Mouse (Mus musculus): ENCODE measurements at regions not wholly inside any gene's neighbourhood (a gene's known extent, or its start where the extent isn't known, plus 50 kb on each side); places are given as distances from the start of the nearest gene placed in this dataset. TPM values are rescaled to one million over a fixed set of nuclear protein-coding genes. Genes with fewer than 3 reads are reported as not detected.

DNA sequence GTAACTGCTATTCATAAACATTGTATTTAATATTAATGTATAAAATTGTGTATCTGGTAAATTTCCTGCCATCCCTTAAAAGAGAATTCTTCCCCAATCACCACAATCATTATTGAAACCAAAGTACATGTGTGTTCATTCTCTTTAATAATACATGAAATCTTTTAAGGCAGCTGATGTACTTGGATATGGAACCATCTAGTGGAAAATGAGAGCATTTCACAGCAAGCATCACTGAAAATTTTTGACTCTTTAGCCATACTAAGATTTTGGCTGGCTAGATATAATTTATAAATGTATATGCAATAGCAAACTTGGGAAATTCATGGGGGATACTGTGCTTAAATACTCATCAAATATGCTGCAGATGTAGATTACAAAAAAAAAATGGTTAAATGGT, 467.8 kb upstream of the Ndn start:
- no peak overlapping the region for H3K9ac ChIP-seq (ENCODE audit: low read length)
- H3K4me1 ChIP-seq (replicated peaks; ENCODE audit: control insufficient read depth, insufficient read depth, low read length), result no peaks in the 10 kb centered on the region
- H3K27ac ChIP-seq (ENCODE audit: low read length), result no peak overlapping the region
- H3K9me3 ChIP-seq (ENCODE audit: control insufficient read depth, low read length), result no peaks in the 10 kb centered on the region
- no peaks in the 10 kb centered on the region for H3K36me3 ChIP-seq (ENCODE audit: control insufficient read depth, insufficient read depth, low read length)
- H3K27me3 ChIP-seq (ENCODE audit: control insufficient read depth, insufficient read depth, low read depth, low read length), result no peaks in the 10 kb centered on the region
- no peak overlapping the region for H3K4me3 ChIP-seq (ENCODE audit: low read length)
- no peak for ATAC-seq (ENCODE audit: low read depth)
- H3K4me2 ChIP-seq (ENCODE audit: low read depth, low read length), result no peak overlapping the region

MicroRNAs encoded in the stretch of these regions (microRNA counts, 519-probe panel; counts per million panel counts)
- not detected for microRNA mmu-miR-344

Small RNA genes in the stretch of these regions (microRNA-seq; reads per million reads assigned to microRNA genes)
- gene Gm22466, result not detected
- not detected for gene Gm23490
- 2.4 reads per million, percentile 5 among the genes with 10 or more reads in this experiment for gene Gm23873
- not detected for gene Gm23917
- not detected for gene Gm23962
- not detected for gene Gm25533
- gene Mir344, result not detected
- 1.8 reads per million for gene Mir344b
- gene Mir344c, result not detected
- not detected for gene Mir344d-1
- gene Mir344d-2, result not detected
- gene Mir344d-3, result not detected
- gene Mir344e, result not detected
- gene Mir344h-1, result not detected
- gene Mir344h-2, result not detected
